ENCODE assay signal across 8 mouse cellular contexts in the genomic region with DNA sequence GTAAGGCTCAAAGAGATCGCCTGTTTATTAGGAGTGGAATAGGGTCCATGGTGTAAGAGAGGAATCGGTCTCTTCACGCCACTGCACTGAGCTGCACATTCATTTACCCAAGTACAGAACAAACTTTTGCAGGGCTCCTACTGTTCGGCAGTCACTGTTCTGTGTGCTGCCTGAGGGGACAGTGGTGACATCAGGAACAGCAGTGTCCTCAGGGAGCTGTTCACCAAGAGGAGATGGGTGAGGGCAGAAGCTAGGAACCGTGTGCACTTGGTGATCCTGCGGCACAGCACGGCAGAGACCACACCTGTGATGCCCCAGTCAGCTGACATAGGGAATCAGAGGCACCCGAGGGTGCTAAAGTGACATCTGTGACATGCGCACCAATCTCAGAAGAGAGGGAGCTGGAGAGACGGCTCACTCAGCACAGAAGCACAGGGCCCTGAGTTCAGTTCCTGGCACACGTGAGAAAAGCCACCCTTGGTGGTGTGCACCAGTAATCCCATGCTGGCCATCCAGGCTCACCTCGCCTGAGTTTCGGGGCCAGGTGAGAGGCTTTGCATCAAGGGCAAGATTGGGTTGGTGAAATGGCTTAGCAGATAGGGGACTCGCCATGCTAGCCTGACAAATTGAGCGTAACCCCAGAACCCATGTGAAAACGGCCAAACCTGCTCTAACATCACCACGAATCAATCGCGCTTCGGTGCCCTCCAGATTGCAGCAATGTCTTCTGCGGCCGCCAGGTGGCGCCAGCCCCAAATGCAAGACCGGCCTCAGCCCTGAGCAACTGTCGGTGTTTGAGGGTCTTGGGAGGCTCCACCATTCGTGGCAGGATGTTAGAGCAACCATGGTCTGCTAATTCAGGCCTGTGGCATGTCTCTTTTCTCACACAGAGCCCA. TPM values are rescaled to one million over a fixed set of nuclear protein-coding genes. Genes with fewer than 3 reads are reported as not detected.
DNase-seq lines count a peak whose midpoint lies in the region; ATAC-seq and TF ChIP-seq lines count a peak whose summit lies in the region.

No protein-coding gene starts in this region.

- no peaks in the 10 kb centered on the region for H3K4me1 ChIP-seq in hindbrain, postnatal 0 days (ENCODE audit: insufficient read depth, low read length)

- no peaks in the 10 kb centered on the region for H3K27me3 ChIP-seq in hindbrain, postnatal 0 days (ENCODE audit: insufficient read depth, low read length)

- no peak overlapping the region for H3K4me2 ChIP-seq in hindbrain, postnatal 0 days (ENCODE audit: low read depth, low read length)

- no peaks in the 10 kb centered on the region for H3K36me3 ChIP-seq in hindbrain, postnatal 0 days (ENCODE audit: insufficient read depth, low read length)

- ATAC-seq in hindbrain, postnatal 0 days = peak; percentile 85
- peak; percentile 84 for ATAC-seq in megakaryocyte-erythroid progenitor cell, adult 5-6 weeks (replicated peaks; ENCODE audit: low FRiP score, low TSS enrichment, poor library complexity, severe bottlenecking)

- peak; percentile 100 for TF ChIP-seq CTCF in hindbrain, postnatal 0 days (IDR thresholded peaks at IDR 0.05; ENCODE audit: low read depth)

- DNase-seq in T-cell, adult 2 months (ENCODE audit: low spot score) = peak; percentile 72
- peak; percentile 92 to 95 for DNase-seq in cerebellum, postnatal 14 days
- peak; percentile 69 to 71 for DNase-seq in frontal cortex, postnatal 25 days (ENCODE audit: low spot score in 2 of 2)
- DNase-seq in hindbrain, postnatal 0 days (ENCODE audit: low spot score) = peak; percentile 91
- DNase-seq in left cerebral cortex, adult 8-10 months (ENCODE audit: low spot score in 2 of 2) = peak; percentile 50 to 84
- peak; percentile 86 to 89 for DNase-seq in right cerebral cortex, adult 2 months (ENCODE audit: low spot score in 2 of 2)
- peak; percentile 66 to 70 for DNase-seq in urinary bladder, postnatal 36 days (ENCODE audit: low spot score in 2 of 2)

- H3K4me3 ChIP-seq in hindbrain, postnatal 0 days (ENCODE audit: low read length) = no peak overlapping the region

- 42% methylated on average over 26 of the region's 26 CpGs for WGBS in hindbrain, postnatal 0 days

- no peaks in the 10 kb centered on the region for H3K9me3 ChIP-seq in hindbrain, postnatal 0 days (ENCODE audit: low read length)

- no peak overlapping the region for H3K9ac ChIP-seq in hindbrain, postnatal 0 days (replicated peaks; ENCODE audit: low read length)

- no peak overlapping the region for H3K27ac ChIP-seq in hindbrain, postnatal 0 days

RNA-seq across cellular contexts. Expression of a gene that starts 39.9 kb away (rescaled TPM):
- total RNA-seq in hindbrain, postnatal 0 days (2014; rRNA removed) = 3.2 and 7.7 TPM in 2 replicates
- polyA plus RNA-seq in hindbrain, postnatal 0 days (2015; fragmentation: Nextera tagmentation; extraction: Ambion mirVana) = 4.1 and 4.4 TPM in 2 replicates
- total RNA-seq in left cerebral cortex, adult 8-10 months (2022) = 1 to 10 TPM; 1.3 to 2.6 (median 2.1) TPM
- not detected in 2 replicates for total RNA-seq in megakaryocyte-erythroid progenitor cell, adult 5-6 weeks (2014; fragmentation: Nextera tagmentation)
- not detected in 2 replicates for total RNA-seq in megakaryocyte-erythroid progenitor cell, adult 5-6 weeks (2017)
